Mouse (Mus musculus): ENCODE measurements around the gene Stard5. TPM values are rescaled to one million over a fixed set of nuclear protein-coding genes. Genes with fewer than 3 reads are reported as not detected.

Gene Stard5
- polyA plus RNA-seq, 1 experiment from 2014 or later = 17.2 TPM

GRCm38 (mm10) chr7:83609891-83610290, 21.9 kb upstream of the Stard5 start:
- H3K27me3 ChIP-seq (ENCODE audit: control insufficient read depth, insufficient read depth, low read depth, low read length) = no peaks in the 10 kb centered on the region
- H3K4me1 ChIP-seq (replicated peaks; ENCODE audit: control insufficient read depth, insufficient read depth, low read length) = no peaks in the 10 kb centered on the region
- no peaks in the 10 kb centered on the region for H3K9me3 ChIP-seq (ENCODE audit: control insufficient read depth, low read length)
- no peak for ATAC-seq (ENCODE audit: low read depth)
- H3K36me3 ChIP-seq (ENCODE audit: control insufficient read depth, insufficient read depth, low read length) = no peaks in the 10 kb centered on the region
- H3K4me3 ChIP-seq (ENCODE audit: low read length) = no peak overlapping the region
- no peak overlapping the region for H3K4me2 ChIP-seq (ENCODE audit: low read depth, low read length)
- H3K27ac ChIP-seq (ENCODE audit: low read length) = no peak overlapping the region
- WGBS = 94% methylated on average over 4 of the region's 4 CpGs
- no peak overlapping the region for H3K9ac ChIP-seq (ENCODE audit: low read length)

- H3K9ac ChIP-seq (ENCODE audit: low read length) = no peak overlapping the region
- no peaks in the 10 kb centered on the region for H3K36me3 ChIP-seq (ENCODE audit: control insufficient read depth, insufficient read depth, low read length)
- no peak overlapping the region for H3K4me2 ChIP-seq (ENCODE audit: low read depth, low read length)
- no peak overlapping the region for H3K27ac ChIP-seq (ENCODE audit: low read length)
- no peak overlapping the region for H3K4me3 ChIP-seq (ENCODE audit: low read length)
- no peaks in the 10 kb centered on the region for H3K27me3 ChIP-seq (ENCODE audit: control insufficient read depth, insufficient read depth, low read depth, low read length)
- no peaks in the 10 kb centered on the region for H3K9me3 ChIP-seq (ENCODE audit: control insufficient read depth, low read length)
- no peak for ATAC-seq (ENCODE audit: low read depth)
- 67% methylated on average over 1 of the region's 1 CpGs for WGBS
- H3K4me1 ChIP-seq (replicated peaks; ENCODE audit: control insufficient read depth, insufficient read depth, low read length) = no peaks in the 10 kb centered on the region
Measured at GRCm38 (mm10) chr7:83611886-83612285, 19.9 kb upstream of the Stard5 start.

- Histone ChIP-seq H3K27ac (ENCODE audit: low read length) (no peak overlapping the region), H3K4me1 (replicated peaks; ENCODE audit: control insufficient read depth, insufficient read depth, low read length) (no peaks in the 10 kb centered on the region), H3K9me3 (ENCODE audit: control insufficient read depth, low read length) (no peaks in the 10 kb centered on the region), H3K36me3 (ENCODE audit: control insufficient read depth, insufficient read depth, low read length) (no peaks in the 10 kb centered on the region), H3K9ac (ENCODE audit: low read length) (no peak overlapping the region), H3K4me2 (ENCODE audit: low read depth, low read length) (no peak overlapping the region), H3K4me3 (ENCODE audit: low read length) (no peak overlapping the region), H3K27me3 (ENCODE audit: control insufficient read depth, insufficient read depth, low read depth, low read length) (no peaks in the 10 kb centered on the region)
- no peak for ATAC-seq (ENCODE audit: low read depth)
- WGBS = 82% methylated on average over 3 of the region's 3 CpGs
Measured at GRCm38 (mm10) chr7:83615272-83615671, 16.5 kb upstream of the Stard5 start.

GRCm38 (mm10) chr7:83615815-83616214, 15.9 kb upstream of the Stard5 start:
- Histone ChIP-seq H3K9ac (ENCODE audit: low read length) (no peak overlapping the region), H3K4me3 (ENCODE audit: low read length) (no peak overlapping the region), H3K27me3 (ENCODE audit: control insufficient read depth, insufficient read depth, low read depth, low read length) (no peaks in the 10 kb centered on the region), H3K4me2 (ENCODE audit: low read depth, low read length) (no peak overlapping the region), H3K27ac (ENCODE audit: low read length) (no peak overlapping the region), H3K9me3 (ENCODE audit: control insufficient read depth, low read length) (no peaks in the 10 kb centered on the region), H3K4me1 (replicated peaks; ENCODE audit: control insufficient read depth, insufficient read depth, low read length) (no peaks in the 10 kb centered on the region), H3K36me3 (ENCODE audit: control insufficient read depth, insufficient read depth, low read length) (no peaks in the 10 kb centered on the region)
- no peak for ATAC-seq (ENCODE audit: low read depth)
- 84% methylated on average over 8 of the region's 8 CpGs for WGBS

GRCm38 (mm10) chr7:83616268-83616667, 15.5 kb upstream of the Stard5 start:
- WGBS = 70% methylated on average over 3 of the region's 3 CpGs
- ATAC-seq (ENCODE audit: low read depth) = no peak
- H3K4me3 ChIP-seq (ENCODE audit: low read length) = no peak overlapping the region

GRCm38 (mm10) chr7:83618709-83619108, 13.1 kb upstream of the Stard5 start:
- Histone ChIP-seq H3K27me3 (ENCODE audit: control insufficient read depth, insufficient read depth, low read depth, low read length) (no peaks in the 10 kb centered on the region), H3K36me3 (ENCODE audit: control insufficient read depth, insufficient read depth, low read length) (no peaks in the 10 kb centered on the region), H3K4me1 (replicated peaks; ENCODE audit: control insufficient read depth, insufficient read depth, low read length) (no peaks in the 10 kb centered on the region), H3K27ac (ENCODE audit: low read length) (no peak overlapping the region), H3K4me3 (ENCODE audit: low read length) (no peak overlapping the region), H3K4me2 (ENCODE audit: low read depth, low read length) (no peak overlapping the region), H3K9me3 (ENCODE audit: control insufficient read depth, low read length) (no peaks in the 10 kb centered on the region), H3K9ac (ENCODE audit: low read length) (no peak overlapping the region)
- ATAC-seq (ENCODE audit: low read depth) = no peak
- WGBS = 94% methylated on average over 1 of the region's 1 CpGs

More at GRCm38 (mm10) chr7:83616268-83616667, 15.5 kb upstream of the Stard5 start:
- Histone ChIP-seq H3K9ac (ENCODE audit: low read length) (no peak overlapping the region), H3K9me3 (ENCODE audit: control insufficient read depth, low read length) (no peaks in the 10 kb centered on the region), H3K4me2 (ENCODE audit: low read depth, low read length) (no peak overlapping the region), H3K4me1 (replicated peaks; ENCODE audit: control insufficient read depth, insufficient read depth, low read length) (no peaks in the 10 kb centered on the region), H3K27me3 (ENCODE audit: control insufficient read depth, insufficient read depth, low read depth, low read length) (no peaks in the 10 kb centered on the region), H3K27ac (ENCODE audit: low read length) (no peak overlapping the region), H3K36me3 (ENCODE audit: control insufficient read depth, insufficient read depth, low read length) (no peaks in the 10 kb centered on the region)

- H3K27me3 ChIP-seq (ENCODE audit: control insufficient read depth, insufficient read depth, low read depth, low read length) = no peaks in the 10 kb centered on the region
Measured at GRCm38 (mm10) chr7:83622582-83622981, 9.2 kb upstream of the Stard5 start.

GRCm38 (mm10) chr7:83624065-83624464, 7.7 kb upstream of the Stard5 start:
- H3K36me3 ChIP-seq (ENCODE audit: control insufficient read depth, insufficient read depth, low read length) = no peaks in the 10 kb centered on the region
- no peaks in the 10 kb centered on the region for H3K4me1 ChIP-seq (replicated peaks; ENCODE audit: control insufficient read depth, insufficient read depth, low read length)
- no peaks in the 10 kb centered on the region for H3K9me3 ChIP-seq (ENCODE audit: control insufficient read depth, low read length)
- no peak overlapping the region for H3K9ac ChIP-seq (ENCODE audit: low read length)
- H3K27me3 ChIP-seq (ENCODE audit: control insufficient read depth, insufficient read depth, low read depth, low read length) = no peaks in the 10 kb centered on the region
- WGBS = 76% methylated on average over 1 of the region's 1 CpGs
- no peak overlapping the region for H3K27ac ChIP-seq (ENCODE audit: low read length)
- no peak overlapping the region for H3K4me2 ChIP-seq (ENCODE audit: low read depth, low read length)
- no peak overlapping the region for H3K4me3 ChIP-seq (ENCODE audit: low read length)
- no peak for ATAC-seq (ENCODE audit: low read depth)

More at GRCm38 (mm10) chr7:83622582-83622981, 9.2 kb upstream of the Stard5 start:
- 92% methylated on average over 6 of the region's 6 CpGs for WGBS
- Histone ChIP-seq H3K9me3 (ENCODE audit: control insufficient read depth, low read length) (no peaks in the 10 kb centered on the region), H3K4me2 (ENCODE audit: low read depth, low read length) (no peak overlapping the region), H3K27ac (ENCODE audit: low read length) (no peak overlapping the region), H3K36me3 (ENCODE audit: control insufficient read depth, insufficient read depth, low read length) (no peaks in the 10 kb centered on the region), H3K4me3 (ENCODE audit: low read length) (no peak overlapping the region), H3K9ac (ENCODE audit: low read length) (no peak overlapping the region), H3K4me1 (replicated peaks; ENCODE audit: control insufficient read depth, insufficient read depth, low read length) (no peaks in the 10 kb centered on the region)
- no peak for ATAC-seq (ENCODE audit: low read depth)

- H3K27ac ChIP-seq (ENCODE audit: low read length) = no peak overlapping the region
- H3K9me3 ChIP-seq (ENCODE audit: control insufficient read depth, low read length) = no peaks in the 10 kb centered on the region
- no peak overlapping the region for H3K4me3 ChIP-seq (ENCODE audit: low read length)
- H3K27me3 ChIP-seq (ENCODE audit: control insufficient read depth, insufficient read depth, low read depth, low read length) = no peaks in the 10 kb centered on the region
- ATAC-seq (ENCODE audit: low read depth) = no peak
- H3K9ac ChIP-seq (ENCODE audit: low read length) = no peak overlapping the region
- H3K4me2 ChIP-seq (ENCODE audit: low read depth, low read length) = no peak overlapping the region
- no peaks in the 10 kb centered on the region for H3K36me3 ChIP-seq (ENCODE audit: control insufficient read depth, insufficient read depth, low read length)
- peaks cover 5% of the 10 kb centered on the region; the same call in 1 of the 2 replicates for H3K4me1 ChIP-seq (replicated peaks; ENCODE audit: control insufficient read depth, insufficient read depth, low read length)
- 71% methylated on average over 8 of the region's 8 CpGs for WGBS
Measured at GRCm38 (mm10) chr7:83626557-83627257, 5.1 kb upstream of the Stard5 start.
